14 mouse cellular contexts compared by ENCODE assay signal in genomic region chr13:4119181-4119904, GRCm38 (mm10). TPM values are rescaled to one million over a fixed set of nuclear protein-coding genes. Genes with fewer than 3 reads are reported as not detected.
"Had no signal": no experiment of that assay in that cellular context is flagged by ENCODE, and none has a peak within 500 bp of the region (broad histone marks: within the 10 kb centered on the region; RNA-seq: fewer than 3 reads in every experiment).

No protein-coding gene starts in this region.

- H3K27me3 ChIP-seq: limb, embryonic 12.5 days; neural tube, embryonic 15.5 days had no signal

- H3K36me3 ChIP-seq: limb, embryonic 12.5 days; neural tube, embryonic 15.5 days had no signal

- H3K9me3 ChIP-seq: neural tube, embryonic 15.5 days had no signal

- H3K4me3 ChIP-seq: limb, embryonic 12.5 days; myocyte; neural tube, embryonic 15.5 days had no signal

- DNase-seq: kidney, postnatal 14 days; lung, adult 18-20 months; midbrain, embryonic 14.5 days; right cerebral cortex, adult 18-20 months; right cerebral cortex, postnatal 25 days; thymus, postnatal 36 days had no signal

- H3K9ac ChIP-seq: limb, embryonic 12.5 days; liver, embryonic 14.5 days; neural tube, embryonic 15.5 days had no signal

- H3K27ac ChIP-seq: limb, embryonic 12.5 days; liver, embryonic 14.5 days; neural tube, embryonic 15.5 days had no signal

- H3K4me1 ChIP-seq: limb, embryonic 12.5 days; neural tube, embryonic 15.5 days had no signal

- H3K4me2 ChIP-seq: limb, embryonic 12.5 days; neural tube, embryonic 15.5 days had no signal

RNA-seq across cellular contexts. Expression of gene Akr1c18, which starts 31.1 kb away (rescaled TPM):
- polyA plus RNA-seq: large intestine, adult 2 months; limb, embryonic 12.5 days; liver, adult 2 months; midbrain, embryonic 14.5 days; myocyte; neural tube, embryonic 11.5 days; neural tube, embryonic 15.5 days; small intestine, adult 2 months had no signal
